Comparison of ENCODE assay signal across 8 mouse cellular contexts in the genomic region with DNA sequence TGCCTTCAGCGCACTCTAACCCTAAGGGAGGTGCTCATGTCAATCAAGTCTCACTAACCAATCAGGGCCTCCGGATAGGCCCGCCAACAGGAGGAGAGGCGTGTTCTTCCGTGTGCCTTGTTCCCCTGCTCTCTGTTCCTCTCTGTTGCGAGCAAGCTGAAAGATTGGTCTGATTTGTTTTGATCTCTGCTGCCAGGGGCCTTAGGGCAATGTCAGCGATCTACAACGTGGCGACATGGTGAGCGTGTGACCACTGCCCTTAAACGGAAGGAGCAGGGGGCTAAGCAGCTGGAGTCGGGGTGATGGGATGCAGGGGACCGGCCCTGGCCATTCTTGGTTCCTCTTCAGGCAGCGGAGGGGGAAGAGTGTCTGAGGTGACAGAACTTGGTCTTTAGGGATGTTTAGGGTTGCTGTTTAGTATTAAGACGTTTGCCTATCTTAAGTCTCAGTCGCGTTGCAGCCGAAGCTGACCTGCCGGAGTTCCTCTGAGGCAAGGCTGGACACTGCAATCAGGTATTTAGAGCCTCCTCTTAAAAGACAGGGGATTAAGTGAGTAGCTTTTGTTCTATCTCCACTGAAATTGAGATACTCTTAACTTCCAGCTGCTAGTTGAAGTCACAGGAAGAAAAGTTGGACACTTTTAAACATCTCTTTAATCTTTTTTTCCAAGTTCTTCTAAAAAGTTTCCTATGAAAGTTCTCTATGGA.
A peak's percentile ranks its signal among the peaks of the same experiment; 100 is the strongest.
DNase-seq lines count a peak whose midpoint lies in the region; ATAC-seq and TF ChIP-seq lines count a peak whose summit lies in the region.
"Not testable (repeated sequence)": the region's sequence is repeated elsewhere in the genome, so short reads cannot be mapped to it uniquely, and the experiment has no call there.

No protein-coding gene starts in this region.

- peak overlapping the region; percentile 53 for H3K4me2 ChIP-seq in hindbrain, embryonic 12.5 days (replicated peaks)
- peak overlapping the region; percentile 64 for H3K4me2 ChIP-seq in lung, postnatal 0 days (replicated peaks; ENCODE audit: low read depth, low read length)

- peak overlapping the region; percentile 58 for H3K4me3 ChIP-seq in hindbrain, embryonic 12.5 days
- H3K4me3 ChIP-seq in lung, postnatal 0 days (ENCODE audit: low read depth, low read length), result peak overlapping the region; percentile 51

- H3K36me3 ChIP-seq in hindbrain, embryonic 12.5 days; lung, postnatal 0 days (ENCODE audit: insufficient read depth, low read length): not testable (repeated sequence)

- not testable (repeated sequence) for H3K9me3 ChIP-seq in hindbrain, embryonic 12.5 days (replicated peaks); lung, postnatal 0 days (ENCODE audit: low read length)

- H3K4me1 ChIP-seq in hindbrain, embryonic 12.5 days; lung, postnatal 0 days (ENCODE audit: insufficient read depth, low read depth, low read length): not testable (repeated sequence)

- not testable (repeated sequence) for TF ChIP-seq CTCF in lung, postnatal 0 days (IDR thresholded peaks at IDR 0.05)

- H3K9ac ChIP-seq in hindbrain, embryonic 12.5 days, result peak overlapping the region; percentile 74
- H3K9ac ChIP-seq in lung, postnatal 0 days (replicated peaks; ENCODE audit: low read depth), result peak overlapping the region; percentile 50

- ATAC-seq in hindbrain, embryonic 12.5 days (ENCODE audit: low FRiP score), result peak; percentile 52; the same call in 1 of the 2 replicates
- not testable (repeated sequence) for ATAC-seq in lung, postnatal 0 days
- ATAC-seq in neutrophil, adult 5-6 weeks (ENCODE audit: extremely low read depth, insufficient number of reproducible peaks, low FRiP score, poor library complexity, severe bottlenecking), result peak; percentile 74

- TF ChIP-seq EP300 in lung, postnatal 0 days (IDR thresholded peaks at IDR 0.05), result not testable (repeated sequence)

- not testable (repeated sequence) for H3K27me3 ChIP-seq in hindbrain, embryonic 12.5 days; lung, postnatal 0 days (replicated peaks; ENCODE audit: insufficient read depth, low read length)

- DNase-seq in MEL-GATA-1-ER (ENCODE audit: extremely low read depth, low read depth), result peak; percentile 77
- peak; percentile 2 to 5 for DNase-seq in cerebellum, postnatal 25 days
- DNase-seq in frontal cortex, postnatal 36 days (ENCODE audit: low spot score in 2 of 2), result peak; percentile 0 to 3
- peak; percentile 1 to 9 for DNase-seq in layer of hippocampus, postnatal 14 days (ENCODE audit: low spot score in 2 of 2)
- DNase-seq in lung, postnatal 0 days (ENCODE audit: low spot score), result peak; percentile 73
- peak; percentile 38 for DNase-seq in testis, postnatal 10 days (ENCODE audit: low spot score)

- 0 out of 2 replicates have a peak overlapping the region, but pooled peaks have one; percentile 30 for H3K27ac ChIP-seq in hindbrain, embryonic 12.5 days
- H3K27ac ChIP-seq in lung, postnatal 0 days (ENCODE audit: low read length), result not testable (repeated sequence)

- WGBS in hindbrain, embryonic 12.5 days, result 2% methylated on average over 19 of the region's 19 CpGs
- WGBS in lung, postnatal 0 days, result 1% methylated on average over 19 of the region's 19 CpGs

Comparison
In these comparisons a context has a peak if more than half of its experiments do, and no peak if none do; other contexts are left out.
1. DNase-seq: peak in every context shown above with its lines; median percentile 77 in MEL-GATA-1-ER; 73 in lung, postnatal 0 days; 38 in testis, postnatal 10 days; 5 in layer of hippocampus, postnatal 14 days; 4 in cerebellum, postnatal 25 days; 2 in frontal cortex, postnatal 36 days.